Mouse (Mus musculus) kidney, embryonic 16.5 days (tissue): ENCODE results near the gene Stau1. TPM values are rescaled to one million over a fixed set of nuclear protein-coding genes. Genes with fewer than 3 reads are reported as not detected.

Source experiments
- ATAC-seq: fragments of 200-750 bp; cut with Nextera tagmentation; 2 replicates; pipeline ENCODE4 v1.8.0; 2017; ENCODE audit warnings: moderate TSS enrichment; ENCODE audit not compliant: low FRiP score, low TSS enrichment
- H3K27ac ChIP-seq: fragments of 300-500 bp; sonication (generic); 2 replicates; pipeline ENCODE4 v1.5.1; 2014; ENCODE audit warnings: low read length
- H3K27me3 ChIP-seq: fragments of 300-500 bp; sonication (generic); 2 replicates; pipeline ENCODE4 v1.6.1; 2014; ENCODE audit warnings: low read length, control low read depth, mixed read lengths; ENCODE audit not compliant: insufficient read depth
- H3K36me3 ChIP-seq: fragments of 300-500 bp; sonication (generic); 2 replicates; pipeline ENCODE4 v1.6.1; 2014; ENCODE audit warnings: low read length, control low read depth, mixed read lengths; ENCODE audit not compliant: insufficient read depth
- H3K4me1 ChIP-seq: fragments of 300-500 bp; sonication (generic); 2 replicates; pipeline ENCODE4 v1.6.1; 2014; ENCODE audit warnings: low read length, control low read depth, mixed read lengths; ENCODE audit not compliant: insufficient read depth
- H3K4me2 ChIP-seq: fragments of 300-500 bp; sonication (generic); replicated peaks from 2 replicates; pipeline ENCODE4 v1.6.1; 2014; ENCODE audit warnings: low read depth, low read length
- H3K4me3 ChIP-seq: fragments of 300-500 bp; sonication (generic); 2 replicates; pipeline ENCODE4 v1.5.1; 2014; ENCODE audit warnings: mild to moderate bottlenecking, low read length
- H3K9ac ChIP-seq: fragments of 300-500 bp; sonication (generic); replicated peaks from 2 replicates; pipeline ENCODE4 v1.6.1; 2014; ENCODE audit warnings: low read length
- H3K9me3 ChIP-seq: fragments of 300-500 bp; sonication (generic); 2 replicates; pipeline ENCODE4 v1.6.1; 2016; ENCODE audit warnings: low read length, control low read depth
- WGBS: fragments of 180-500 bp; shearing (Covaris S2); extraction: QIAGEN DNeasy Blood & Tissue Kit; methylation state at CpG from one replicate; pipeline ENCODE4 v1.1.7; 2014; 5-methylcytosine and 5-hydroxymethylcytosine counted together
- polyA plus RNA-seq: library from polyadenylated mRNA; unstranded; fragments of >200 nt; fragmentation: Nextera tagmentation; extraction: Ambion mirVana; gene quantifications from 2 replicates; pipeline ENCODE4 v1.2.1, GENCODE M21; 2015

Gene Stau1
- polyA plus RNA-seq, 1 experiment from 2014 or later = 92.0 TPM

DNA sequence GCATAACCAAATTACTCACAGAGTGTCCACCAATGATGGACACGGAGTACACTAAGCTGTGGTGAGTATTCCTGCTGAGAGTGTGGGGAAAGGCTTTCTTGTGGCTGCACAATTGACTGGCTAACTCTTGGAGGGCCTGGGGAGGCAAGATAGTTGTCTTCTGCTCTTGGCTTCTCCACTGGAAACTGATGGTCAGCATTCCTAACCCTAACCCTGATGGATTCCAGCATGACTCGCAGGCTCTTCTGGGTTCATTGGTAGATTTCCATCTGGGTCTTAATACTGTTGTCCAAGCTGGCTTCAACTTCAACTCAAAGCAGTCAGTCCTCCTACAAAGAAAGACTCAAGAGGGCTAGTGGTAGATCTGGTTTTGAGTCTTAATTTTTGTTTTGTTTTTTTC is 53.0 kb downstream of the Stau1 start:
- H3K27me3 ChIP-seq = no peaks in the 10 kb centered on the region
- no peak overlapping the region for H3K4me2 ChIP-seq
- no peak overlapping the region for H3K4me3 ChIP-seq
- no peaks in the 10 kb centered on the region for H3K4me1 ChIP-seq
- no peak for ATAC-seq
- H3K9ac ChIP-seq = no peak overlapping the region
- no peaks in the 10 kb centered on the region for H3K9me3 ChIP-seq
- no peak overlapping the region for H3K27ac ChIP-seq
- peaks cover 69% of the 10 kb centered on the region for H3K36me3 ChIP-seq
- WGBS = 83% methylated on average over 2 of the region's 2 CpGs

DNA sequence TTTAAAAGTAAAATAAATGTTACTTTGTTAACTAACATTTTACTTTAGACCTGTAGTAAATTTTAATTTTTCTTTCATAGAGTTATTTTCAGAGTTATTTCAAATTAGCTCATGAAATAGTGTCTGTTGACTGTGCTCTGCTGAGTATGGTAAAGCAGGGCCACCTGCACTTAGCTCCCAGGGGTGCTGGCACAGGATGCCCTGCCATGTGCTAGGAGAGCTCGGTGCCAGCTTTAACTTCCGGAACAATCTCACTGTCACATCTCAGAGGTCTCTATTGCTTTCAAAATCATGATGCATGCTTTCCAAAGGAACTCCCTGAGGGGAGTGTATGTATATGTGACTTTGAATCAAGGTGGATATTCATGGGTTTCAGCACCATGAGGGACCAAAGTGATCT is 59.9 kb downstream of the Stau1 start:
- H3K4me3 ChIP-seq = no peak overlapping the region
- no peak overlapping the region for H3K9ac ChIP-seq
- WGBS = 79% methylated on average over 2 of the region's 2 CpGs
- no peaks in the 10 kb centered on the region for H3K9me3 ChIP-seq
- no peak for ATAC-seq
- no peak overlapping the region for H3K27ac ChIP-seq
- H3K36me3 ChIP-seq = peaks cover 56% of the 10 kb centered on the region
- H3K4me1 ChIP-seq = no peaks in the 10 kb centered on the region
- H3K27me3 ChIP-seq = no peaks in the 10 kb centered on the region
- no peak overlapping the region for H3K4me2 ChIP-seq

DNA sequence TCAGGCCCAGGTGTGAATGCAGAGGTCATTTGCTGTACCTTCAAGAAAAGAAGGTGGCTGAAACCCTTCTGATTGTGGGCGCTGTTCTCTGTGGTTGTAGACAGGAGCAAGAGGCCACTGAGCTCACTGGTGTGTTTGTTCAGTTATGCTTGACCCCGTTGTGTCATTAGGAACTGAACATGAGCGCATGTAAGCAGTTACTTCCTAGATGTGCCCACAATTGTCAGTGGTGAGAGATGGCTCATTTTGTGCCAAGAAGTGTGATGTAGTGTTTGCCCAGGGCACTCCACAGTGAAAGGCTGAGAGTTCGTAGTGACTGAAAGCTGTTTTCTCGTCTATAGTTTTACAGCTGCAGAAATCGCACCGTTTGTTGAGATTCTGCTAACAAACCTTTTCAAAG is 60.5 kb downstream of the Stau1 start:
- Histone ChIP-seq H3K4me2 (no peak overlapping the region), H3K9me3 (no peaks in the 10 kb centered on the region), H3K9ac (no peak overlapping the region), H3K27me3 (no peaks in the 10 kb centered on the region), H3K36me3 (peaks cover 54% of the 10 kb centered on the region), H3K4me3 (no peak overlapping the region), H3K4me1 (no peaks in the 10 kb centered on the region), H3K27ac (no peak overlapping the region)
- no peak for ATAC-seq
- WGBS = 90% methylated on average over 7 of the region's 7 CpGs

DNA sequence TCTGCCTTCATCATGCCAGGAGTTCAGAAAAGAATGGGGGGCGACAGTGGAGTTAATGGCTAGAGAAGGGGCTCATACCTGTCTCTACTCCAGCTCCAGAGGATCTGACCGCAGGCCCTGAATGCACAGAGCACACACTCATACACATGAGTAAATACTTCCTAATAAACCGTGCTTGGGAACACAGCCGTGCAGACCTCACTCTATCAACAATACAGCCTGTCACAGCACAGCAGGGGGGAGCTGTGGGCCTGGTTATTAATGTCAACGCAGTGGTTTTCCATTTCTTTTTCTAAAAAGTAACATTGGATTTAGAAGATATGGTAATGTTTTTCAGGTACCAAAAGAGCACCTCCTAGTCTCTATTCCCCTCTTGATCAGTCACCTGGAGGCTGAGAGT is 61.7 kb downstream of the Stau1 start:
- Histone ChIP-seq H3K9me3 (no peaks in the 10 kb centered on the region), H3K9ac (no peak overlapping the region), H3K4me3 (no peak overlapping the region), H3K4me1 (no peaks in the 10 kb centered on the region), H3K36me3 (peaks cover 52% of the 10 kb centered on the region), H3K4me2 (no peak overlapping the region), H3K27ac (no peak overlapping the region), H3K27me3 (no peaks in the 10 kb centered on the region)
- WGBS = 85% methylated on average over 5 of the region's 5 CpGs
- ATAC-seq = no peak

DNA sequence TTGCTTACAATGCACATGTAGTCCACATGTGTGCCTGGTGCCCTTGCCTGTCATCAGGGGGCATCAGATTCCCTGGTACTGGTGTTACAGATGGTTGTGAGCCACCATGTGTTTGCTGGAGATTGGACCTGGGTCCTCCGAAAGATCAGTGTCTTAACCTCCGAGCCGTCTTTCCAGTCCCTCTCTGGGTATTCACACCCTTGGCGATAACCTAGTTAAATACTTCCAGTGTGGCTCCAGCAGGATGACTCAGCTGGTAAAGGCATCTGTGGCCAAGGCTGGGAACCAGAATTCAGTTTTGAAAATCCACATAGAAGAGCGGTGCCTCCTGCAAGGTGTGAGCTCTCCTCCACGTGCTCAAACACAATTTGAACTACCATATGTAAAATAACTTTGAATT is 62.2 kb downstream of the Stau1 start:
- H3K27ac ChIP-seq = no peak overlapping the region
- ATAC-seq = no peak
- H3K9ac ChIP-seq = no peak overlapping the region
- no peak overlapping the region for H3K4me3 ChIP-seq
- H3K4me1 ChIP-seq = no peaks in the 10 kb centered on the region
- no peaks in the 10 kb centered on the region for H3K27me3 ChIP-seq
- peaks cover 53% of the 10 kb centered on the region for H3K36me3 ChIP-seq
- H3K4me2 ChIP-seq = no peak overlapping the region
- no peaks in the 10 kb centered on the region for H3K9me3 ChIP-seq
- WGBS = 95% methylated on average over 6 of the region's 6 CpGs

DNA sequence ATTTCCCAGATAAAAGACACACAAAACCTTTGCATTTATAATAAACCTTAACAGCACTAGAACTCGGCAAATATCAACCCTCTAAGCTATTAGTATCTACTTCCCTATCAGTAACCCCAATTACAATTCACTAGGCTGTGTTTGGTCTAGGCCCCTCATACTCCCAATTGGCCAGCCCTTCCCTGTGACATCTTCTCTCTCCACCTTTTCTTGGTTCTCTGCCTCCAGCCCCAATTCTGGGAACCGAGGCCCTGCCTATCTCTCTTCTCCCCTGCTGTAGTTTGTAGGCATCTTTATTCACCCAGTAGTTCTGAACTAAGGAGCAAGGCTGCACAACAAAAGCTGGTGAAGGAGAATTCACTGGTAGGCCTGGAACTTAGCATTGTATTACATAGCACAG is 72.1 kb downstream of the Stau1 start:
- H3K9ac ChIP-seq = no peak overlapping the region
- H3K36me3 ChIP-seq = peaks cover 70% of the 10 kb centered on the region
- no peak for ATAC-seq
- H3K4me3 ChIP-seq = no peak overlapping the region
- no peaks in the 10 kb centered on the region for H3K4me1 ChIP-seq
- H3K9me3 ChIP-seq = no peaks in the 10 kb centered on the region
- H3K27ac ChIP-seq = no peak overlapping the region
- H3K27me3 ChIP-seq = no peaks in the 10 kb centered on the region
- H3K4me2 ChIP-seq = no peak overlapping the region
- WGBS = 86% methylated on average over 2 of the region's 2 CpGs

DNA sequence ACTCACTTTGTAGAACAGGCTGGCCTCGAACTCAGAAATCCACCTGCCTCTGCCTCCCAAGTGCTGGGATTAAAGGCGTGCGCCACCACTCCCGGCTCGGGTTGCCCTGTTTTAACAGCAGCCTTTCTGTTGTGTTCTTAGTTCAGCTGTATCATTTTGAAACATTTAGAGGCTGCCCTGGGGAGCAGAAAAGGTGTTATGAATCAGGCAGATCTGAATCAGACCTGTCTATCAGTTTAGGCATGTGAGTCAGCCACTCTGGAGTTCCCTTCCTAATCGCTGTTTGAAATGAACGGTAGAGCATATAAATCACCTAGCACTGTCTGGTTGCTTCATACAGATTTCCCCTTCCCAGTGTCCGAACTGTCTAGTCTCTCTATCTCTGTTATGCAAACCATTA is 85.6 kb downstream of the Stau1 start:
- Histone ChIP-seq H3K4me1 (peaks cover 10% of the 10 kb centered on the region), H3K4me2 (no peak overlapping the region), H3K27me3 (no peaks in the 10 kb centered on the region), H3K9me3 (no peaks in the 10 kb centered on the region), H3K9ac (no peak overlapping the region), H3K27ac (no peak overlapping the region), H3K4me3 (no peak overlapping the region), H3K36me3 (0 out of 2 replicates have a peak, but pooled peaks cover 3% of the 10 kb centered on the region)
- 83% methylated on average over 8 of the region's 8 CpGs for WGBS
- no peak for ATAC-seq

DNA sequence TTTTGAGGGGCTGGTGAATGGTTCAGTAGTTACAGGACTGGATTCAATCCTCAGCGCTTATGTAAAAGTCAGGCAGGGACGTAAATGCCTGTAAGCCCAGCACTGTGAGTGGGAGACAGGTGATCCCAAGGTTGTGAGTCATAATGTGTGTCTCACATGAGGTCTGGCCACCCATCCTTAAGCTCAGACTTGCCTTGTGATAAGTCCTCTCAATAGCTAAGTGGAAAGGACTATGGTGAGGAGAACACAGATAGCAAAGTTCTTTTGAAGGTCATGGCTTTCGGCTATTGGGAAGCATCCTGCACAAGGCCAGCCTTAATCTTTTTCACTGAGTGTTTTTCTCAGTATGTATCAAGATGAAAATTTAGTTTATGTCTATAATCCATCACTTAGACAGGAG is 86.4 kb downstream of the Stau1 start:
- no peak for ATAC-seq
- 94% methylated on average over 3 of the region's 3 CpGs for WGBS

DNA sequence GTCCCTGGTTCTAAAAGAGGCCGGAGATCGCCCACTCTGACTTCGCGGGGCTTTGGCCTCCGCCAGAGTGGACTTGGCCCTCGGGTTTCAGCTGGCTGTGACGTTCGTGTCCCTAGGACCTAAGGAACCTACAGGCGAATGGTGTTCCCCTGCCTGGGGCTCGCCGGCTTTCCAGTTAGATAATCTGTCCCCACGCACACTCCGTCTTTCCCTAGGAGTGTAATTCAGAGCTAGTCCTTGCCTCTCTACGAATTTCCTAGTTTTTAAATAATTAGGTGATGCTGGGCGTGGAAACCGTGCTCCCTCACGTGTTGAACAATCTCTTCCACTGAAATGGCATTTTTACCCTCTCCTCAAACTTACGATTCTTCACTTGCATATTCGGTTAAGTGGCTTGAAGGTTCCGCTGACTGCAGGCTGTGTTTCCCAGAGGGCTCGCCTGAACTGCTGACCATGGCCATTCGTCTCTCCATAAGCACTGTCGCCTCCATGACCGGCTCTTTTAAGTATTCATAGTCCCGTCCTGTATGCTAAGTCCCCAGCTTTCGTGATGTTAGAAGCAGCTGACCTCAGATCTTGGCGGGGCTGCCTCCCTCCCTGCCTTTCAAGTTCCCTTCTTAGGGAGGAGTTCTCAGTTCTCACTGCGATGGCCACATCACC is 89.4 kb downstream of the Stau1 start:
- peak overlapping the region; percentile 99 for H3K27ac ChIP-seq
- H3K27me3 ChIP-seq = no peaks in the 10 kb centered on the region
- H3K4me1 ChIP-seq = peaks cover 13% of the 10 kb centered on the region
- H3K9ac ChIP-seq = peak overlapping the region; percentile 91
- H3K36me3 ChIP-seq = 0 out of 2 replicates have a peak, but pooled peaks cover 3% of the 10 kb centered on the region
- under 1% methylated on average over 28 of the region's 28 CpGs for WGBS
- no peak for ATAC-seq
- no peaks in the 10 kb centered on the region for H3K9me3 ChIP-seq
- peak overlapping the region; percentile 96 for H3K4me3 ChIP-seq
- H3K4me2 ChIP-seq = peak overlapping the region; percentile 97

More for the DNA sequence above, 86.4 kb downstream of the Stau1 start:
- 0 out of 2 replicates have a peak, but pooled peaks cover 3% of the 10 kb centered on the region for H3K36me3 ChIP-seq
- no peak overlapping the region for H3K9ac ChIP-seq
- no peak overlapping the region for H3K4me3 ChIP-seq
- no peak overlapping the region for H3K4me2 ChIP-seq
- no peaks in the 10 kb centered on the region for H3K27me3 ChIP-seq
- H3K9me3 ChIP-seq = no peaks in the 10 kb centered on the region
- H3K4me1 ChIP-seq = peaks cover 13% of the 10 kb centered on the region
- H3K27ac ChIP-seq = no peak overlapping the region

DNA sequence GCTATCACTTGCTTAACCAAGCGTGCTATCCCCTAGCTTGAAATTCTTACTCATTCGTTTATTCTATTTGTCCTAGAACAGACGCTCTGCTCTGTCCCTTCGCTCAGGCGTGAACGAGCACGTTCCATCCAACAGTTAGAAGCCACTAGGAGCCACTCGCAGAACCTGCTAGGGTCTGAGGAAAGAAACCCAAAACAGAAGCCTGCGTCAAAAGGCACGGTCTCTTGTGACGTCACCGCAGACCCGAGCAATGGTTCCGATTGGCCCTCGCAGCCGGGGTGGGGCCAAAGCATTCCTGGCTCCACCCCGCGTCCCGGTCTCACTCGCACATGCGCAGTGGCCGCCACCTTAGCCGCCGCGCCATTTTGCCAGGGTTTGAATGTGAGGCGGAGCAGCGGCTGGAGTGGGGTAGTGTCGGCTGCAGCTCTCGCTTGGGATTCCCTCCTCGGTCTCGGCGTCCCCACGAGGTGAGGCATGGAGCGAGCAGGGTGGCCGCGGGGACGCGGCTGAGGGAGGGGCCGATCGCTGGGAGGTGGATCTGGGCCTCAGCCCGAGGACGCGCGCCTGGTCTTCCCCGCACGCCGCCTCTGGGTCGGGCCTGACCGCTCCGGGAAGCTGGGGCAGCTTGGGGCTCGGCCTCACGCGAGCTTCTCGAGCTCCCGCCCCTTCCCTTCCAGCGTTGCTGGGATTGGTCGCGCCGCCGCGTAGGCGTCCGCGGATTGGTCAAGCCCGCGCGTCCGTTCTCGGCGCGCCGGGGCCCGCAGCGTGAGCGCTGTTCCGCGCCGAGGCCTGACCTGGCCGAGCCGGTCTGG is 90.2 kb downstream of the Stau1 start, which contains the start of gene Cse1l:
Cse1l (plus strand) TSS at position 330 of the 812 bp plus-strand sequence.
- under 1% methylated on average over 80 of the region's 80 CpGs for WGBS
- Histone ChIP-seq H3K4me1 (peaks cover 13% of the 10 kb centered on the region), H3K4me2 (peak within 1 kb of the TSS; percentile 97), H3K27ac (peak within 1 kb of the TSS; percentile 99), H3K9me3 (no peaks in the 10 kb centered on the region), H3K4me3 (peak within 1 kb of the TSS; percentile 96), H3K9ac (peak within 1 kb of the TSS; percentile 91), H3K36me3 (0 out of 2 replicates have a peak, but pooled peaks cover 3% of the 10 kb centered on the region), H3K27me3 (no peaks in the 10 kb centered on the region)
- ATAC-seq = peak; percentile 99
